Comparison of ENCODE assay signal across 8 mouse cellular contexts in the genomic region with DNA sequence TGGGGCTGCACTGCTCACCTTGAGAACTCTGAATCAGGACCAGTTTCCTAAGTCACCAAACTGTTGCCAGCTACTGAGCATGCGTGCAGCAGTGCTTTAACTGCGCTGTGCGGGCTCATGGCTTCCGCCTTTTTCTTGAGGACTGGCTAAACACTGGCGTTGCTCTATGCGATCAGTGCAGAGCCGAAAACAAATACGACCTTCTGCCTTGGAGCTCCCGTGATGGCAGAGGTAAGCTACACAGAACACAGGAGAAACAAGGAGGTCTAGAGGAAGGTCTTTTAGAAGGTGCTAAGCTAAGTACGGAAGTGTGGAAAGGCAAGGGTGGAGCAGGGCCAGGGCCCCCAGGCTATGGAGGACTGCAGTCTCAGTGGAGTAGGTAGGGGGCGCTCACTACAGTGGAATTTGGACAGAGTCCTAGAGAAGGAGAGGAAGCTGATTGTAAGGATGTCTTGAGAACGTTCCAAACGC. TPM values are rescaled to one million over a fixed set of nuclear protein-coding genes. Genes with fewer than 3 reads are reported as not detected.
A peak's percentile ranks its signal among the peaks of the same experiment; 100 is the strongest.
DNase-seq lines count a peak whose midpoint lies in the region; ATAC-seq and TF ChIP-seq lines count a peak whose summit lies in the region.

No protein-coding gene starts in this region.

- no peak for ATAC-seq in erythroblast, adult 5-6 weeks (replicated peaks; ENCODE audit: low FRiP score, poor library complexity, severe bottlenecking)
- peak; percentile 88 for ATAC-seq in activated CD4-positive, CD25-positive, alpha-beta regulatory T cell, adult 4 months
- ATAC-seq in forebrain, postnatal 0 days: peak; percentile 67
- ATAC-seq in kidney, embryonic 14.5 days (ENCODE audit: low FRiP score, low TSS enrichment): peak; percentile 82

- DNase-seq in forebrain, postnatal 0 days: peak; percentile 54
- DNase-seq in lung, postnatal 10 days: peak; percentile 68
- peak; percentile 10 to 30 for DNase-seq in spleen, postnatal 36 days (ENCODE audit: low spot score in 2 of 2)
- no peak for DNase-seq in gastrocnemius, postnatal 25 days

- H3K27ac ChIP-seq in forebrain, postnatal 0 days (ENCODE audit: low read depth, low read length): no peak overlapping the region
- no peak overlapping the region for H3K27ac ChIP-seq in kidney, embryonic 14.5 days (ENCODE audit: low read depth, low read length)

- H3K4me3 ChIP-seq in erythroblast, embryonic 14.5 days (replicated peaks): peak overlapping the region; percentile 10
- peak overlapping the region; percentile 20 for H3K4me3 ChIP-seq in forebrain, postnatal 0 days (ENCODE audit: low read depth, low read length)
- H3K4me3 ChIP-seq in kidney, embryonic 14.5 days (ENCODE audit: low read length): no peak overlapping the region

- WGBS in forebrain, postnatal 0 days: 36% methylated on average over 13 of the region's 13 CpGs
- WGBS in kidney, embryonic 14.5 days: 35% methylated on average over 13 of the region's 13 CpGs

- H3K4me2 ChIP-seq in forebrain, postnatal 0 days (ENCODE audit: low read depth): peak overlapping the region; percentile 41
- H3K4me2 ChIP-seq in kidney, embryonic 14.5 days (replicated peaks; ENCODE audit: low read depth, low read length): peak overlapping the region; percentile 24; the same call in 1 of the 2 replicates

- no peaks in the 10 kb centered on the region for H3K27me3 ChIP-seq in erythroblast, embryonic 14.5 days (ENCODE audit: control insufficient read depth)
- peaks cover 3% of the 10 kb centered on the region for H3K27me3 ChIP-seq in forebrain, postnatal 0 days (ENCODE audit: insufficient read depth, low read length)
- no peaks in the 10 kb centered on the region for H3K27me3 ChIP-seq in kidney, embryonic 14.5 days (ENCODE audit: control insufficient read depth, insufficient read depth, low read length)

- H3K9ac ChIP-seq in forebrain, postnatal 0 days: no peak overlapping the region
- H3K9ac ChIP-seq in kidney, embryonic 14.5 days (ENCODE audit: low read depth, low read length): no peak overlapping the region

- H3K36me3 ChIP-seq in erythroblast, embryonic 14.5 days (ENCODE audit: control insufficient read depth): no peaks in the 10 kb centered on the region
- no peaks in the 10 kb centered on the region for H3K36me3 ChIP-seq in forebrain, postnatal 0 days (ENCODE audit: insufficient read depth)
- H3K36me3 ChIP-seq in kidney, embryonic 14.5 days (ENCODE audit: control insufficient read depth, insufficient read depth, low read length): no peaks in the 10 kb centered on the region

- peak; percentile 61 for TF ChIP-seq CTCF in forebrain, postnatal 0 days (IDR thresholded peaks at IDR 0.05; ENCODE audit: low read depth)

- H3K9me3 ChIP-seq in erythroblast, embryonic 14.5 days (ENCODE audit: control insufficient read depth, low read length): no peaks in the 10 kb centered on the region
- H3K9me3 ChIP-seq in forebrain, postnatal 0 days (ENCODE audit: low read length): no peaks in the 10 kb centered on the region
- no peaks in the 10 kb centered on the region for H3K9me3 ChIP-seq in kidney, embryonic 14.5 days (ENCODE audit: control insufficient read depth, low read length)

- H3K4me1 ChIP-seq in erythroblast, embryonic 14.5 days (ENCODE audit: control insufficient read depth): no peaks in the 10 kb centered on the region
- H3K4me1 ChIP-seq in forebrain, postnatal 0 days (ENCODE audit: insufficient read depth): no peaks in the 10 kb centered on the region
- 0 out of 2 replicates have a peak, but pooled peaks cover 5% of the 10 kb centered on the region for H3K4me1 ChIP-seq in kidney, embryonic 14.5 days (ENCODE audit: control insufficient read depth, insufficient read depth, low read length)

RNA-seq across cellular contexts. Expression of a gene that starts 41.3 kb away (rescaled TPM):
- not detected in 2 replicates for polyA plus RNA-seq in erythroblast, embryonic 14.5 days (2012)
- total RNA-seq in erythroblast, adult 5-6 weeks (2015; ENCODE audit: low replicate concordance): not detected in 2 replicates
- 0.09 and 1.3 TPM in 2 replicates for total RNA-seq in erythroblast, adult 5-6 weeks (2017; ENCODE audit: low replicate concordance)
- polyA plus RNA-seq in activated CD4-positive, CD25-positive, alpha-beta regulatory T cell, adult 4 months (2017; shearing (Covaris generic)): under 1 TPM; 0.38 to 0.66 TPM
- total RNA-seq in forebrain, postnatal 0 days (2014; rRNA removed): 3.2 and 6.1 TPM in 2 replicates
- 0.67 and 1.5 TPM in 2 replicates for polyA plus RNA-seq in forebrain, postnatal 0 days (2015; fragmentation: Nextera tagmentation; extraction: Ambion mirVana)
- 10.2 TPM in 2 replicates for polyA plus RNA-seq in kidney, embryonic 14.5 days (2014; fragmentation: Nextera tagmentation; extraction: Ambion mirVana)
- total RNA-seq in gastrocnemius, postnatal 25 days (2021): 100 to 1,000 TPM in 1 of 2 experiments, 10 to 100 TPM in 1; 82.3 to 109 TPM
